Mouse (Mus musculus) bone marrow macrophage, adult 2 months (primary cell): ENCODE measurements around the gene Oxnad1.

Source experiments
- CTCF ChIP-seq: IDR thresholded peaks from 2 replicates; pipeline ENCODE4 v1.5.1; 2012; ENCODE audit warnings: low read depth, mild to moderate bottlenecking, low read length, moderate library complexity
- POLR2A ChIP-seq: IDR thresholded peaks from 2 replicates; pipeline ENCODE4 v1.6.1; 2012; ENCODE audit warnings: mild to moderate bottlenecking, low read depth, low read length, borderline replicate concordance

DNA sequence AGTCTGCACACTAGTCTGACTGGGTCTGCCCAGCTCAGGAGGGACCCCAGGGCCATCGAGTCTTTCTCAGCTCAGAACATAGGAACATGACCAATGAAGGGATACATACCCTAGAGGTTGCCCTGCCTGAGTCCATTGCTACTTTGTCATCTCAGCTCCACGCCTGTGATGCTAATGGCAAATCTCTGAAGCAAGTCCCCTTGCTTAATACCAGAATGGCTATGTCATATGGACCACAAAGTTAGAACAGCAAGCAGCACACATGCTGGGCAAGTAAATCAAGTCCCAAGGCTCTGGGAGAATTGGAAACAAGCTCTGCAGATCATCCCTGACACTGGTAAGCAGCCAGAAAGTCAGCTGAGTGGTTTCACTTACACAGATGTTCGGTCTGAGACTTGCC, 13.8 kb downstream of the Oxnad1 start:
- TF ChIP-seq POLR2A (no peak), CTCF (no peak)
